Mouse (Mus musculus): ENCODE measurements around the gene Dpf2. TPM values are rescaled to one million over a fixed set of nuclear protein-coding genes. Genes with fewer than 3 reads are reported as not detected.

The Dpf2 gene
- polyA plus RNA-seq, 1 experiment from 2014 or later: 246 TPM

- Histone ChIP-seq H3K27ac (peak overlapping the region; percentile 91), H3K4me3 (peak overlapping the region; percentile 48), H3K4me1 (peaks cover 94% of the 10 kb centered on the region), H3K27me3 (ENCODE audit: poor library complexity, severe bottlenecking) (no peaks in the 10 kb centered on the region), H3K9me3 (no peaks in the 10 kb centered on the region), H3K36me3 (replicated peaks) (peaks cover 16% of the 10 kb centered on the region)
- 36% methylated on average over 4 of the region's 4 CpGs for WGBS
- DNase-seq (ENCODE audit: extremely low spot score, low spot score): no peak
These were observed 65.5 kb downstream of the Dpf2 start for GRCm38 (mm10) chr19:5847306-5847796.

DNA sequence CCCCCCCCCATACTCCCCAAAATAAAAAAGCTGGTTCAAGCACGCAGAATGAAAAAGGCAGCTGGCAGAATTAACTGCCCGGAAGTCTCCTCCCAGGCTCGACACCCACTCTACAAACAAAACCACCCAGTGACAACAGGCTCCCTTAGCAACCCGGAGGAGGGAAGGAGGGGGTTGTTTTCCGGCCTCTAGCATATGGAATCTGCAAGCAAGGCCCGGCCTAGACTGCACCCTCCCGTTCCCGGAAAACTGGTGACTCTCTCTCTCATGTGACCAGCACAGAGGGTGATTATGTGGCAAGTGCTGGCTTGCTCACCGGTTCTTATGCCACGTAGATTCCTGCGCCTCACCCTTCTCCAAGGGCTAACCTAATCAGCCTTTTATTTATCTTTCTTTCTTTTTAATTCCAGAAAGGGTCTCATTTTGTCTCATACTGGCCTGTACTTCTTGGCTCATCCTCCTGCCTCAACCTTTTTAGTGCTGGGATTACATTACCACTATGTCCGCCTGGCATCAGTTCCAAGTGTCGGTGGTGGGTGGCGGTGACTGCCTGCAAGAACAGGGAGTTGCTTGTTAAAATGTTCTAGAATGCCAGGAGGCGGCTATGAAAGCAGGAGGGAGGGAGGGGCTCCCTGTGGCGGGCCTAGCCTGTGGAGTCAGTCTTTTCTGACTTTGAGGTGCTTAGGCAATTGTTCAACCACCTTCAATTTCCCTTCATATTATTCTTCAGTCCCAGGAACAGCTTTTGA, 66.1 kb downstream of the Dpf2 start:
- Histone ChIP-seq H3K36me3 (replicated peaks) (peaks cover 10% of the 10 kb centered on the region), H3K27me3 (ENCODE audit: poor library complexity, severe bottlenecking) (no peaks in the 10 kb centered on the region), H3K9me3 (no peaks in the 10 kb centered on the region), H3K4me3 (peak overlapping the region; percentile 48), H3K4me1 (peaks cover 95% of the 10 kb centered on the region), H3K27ac (peak overlapping the region; percentile 91)
- DNase-seq (ENCODE audit: extremely low spot score, low spot score): peak; percentile 87
- 4% methylated on average over 16 of the region's 16 CpGs for WGBS

Other genes with a start within 250 kb of the Dpf2 start
- gene Sipa1, start 249.3 kb downstream of the Dpf2 start, polyA plus RNA-seq (2016; fragmentation: Nextera tagmentation; extraction: Ambion mirVana): 20.9 and 21.1 TPM in 2 replicates
- gene Map3k11, start 224.3 kb downstream of the Dpf2 start, polyA plus RNA-seq (2016; fragmentation: Nextera tagmentation; extraction: Ambion mirVana): 26.3 and 30.1 TPM in 2 replicates
- 26.8 and 27.1 TPM in 2 replicates for gene Pcnx3, start 224.1 kb downstream of the Dpf2 start, polyA plus RNA-seq (2016; fragmentation: Nextera tagmentation; extraction: Ambion mirVana)
- 0.19 TPM in 1 of 2 replicates, not detected in the other for gene Kcnk7, start 208.6 kb downstream of the Dpf2 start, polyA plus RNA-seq (2016; fragmentation: Nextera tagmentation; extraction: Ambion mirVana)
- 6.6 and 8.4 TPM in 2 replicates for gene Ehbp1l1, start 186.7 kb downstream of the Dpf2 start, polyA plus RNA-seq (2016; fragmentation: Nextera tagmentation; extraction: Ambion mirVana)
- 120 and 127 TPM in 2 replicates for gene Fam89b, start 183.4 kb downstream of the Dpf2 start, polyA plus RNA-seq (2016; fragmentation: Nextera tagmentation; extraction: Ambion mirVana)
- 2.6 and 4.9 TPM in 2 replicates for gene Ltbp3, start 172.1 kb downstream of the Dpf2 start, polyA plus RNA-seq (2016; fragmentation: Nextera tagmentation; extraction: Ambion mirVana)
- gene Scyl1, start 141.6 kb downstream of the Dpf2 start, polyA plus RNA-seq (2016; fragmentation: Nextera tagmentation; extraction: Ambion mirVana): 63.4 and 64.6 TPM in 2 replicates
- gene Frmd8, start 37.7 kb downstream of the Dpf2 start, polyA plus RNA-seq (2016; fragmentation: Nextera tagmentation; extraction: Ambion mirVana): 36.9 and 40.6 TPM in 2 replicates
- 1.5 and 2.0 TPM in 2 replicates for gene Slc25a45, start 35.2 kb downstream of the Dpf2 start, polyA plus RNA-seq (2016; fragmentation: Nextera tagmentation; extraction: Ambion mirVana)
- gene Tigd3, start 18.9 kb downstream of the Dpf2 start, polyA plus RNA-seq (2016; fragmentation: Nextera tagmentation; extraction: Ambion mirVana): 9.0 and 9.1 TPM in 2 replicates
- 1.1 and 1.5 TPM in 2 replicates for gene Cdc42ep2, start 11.8 kb upstream of the Dpf2 start, polyA plus RNA-seq (2016; fragmentation: Nextera tagmentation; extraction: Ambion mirVana)
- 122 and 126 TPM in 2 replicates for gene Pola2, start 51.2 kb upstream of the Dpf2 start, polyA plus RNA-seq (2016; fragmentation: Nextera tagmentation; extraction: Ambion mirVana)
- not detected in 2 replicates for gene Slc22a20, start 73.1 kb upstream of the Dpf2 start, polyA plus RNA-seq (2016; fragmentation: Nextera tagmentation; extraction: Ambion mirVana)
- gene Capn1, start 102.9 kb upstream of the Dpf2 start, polyA plus RNA-seq (2016; fragmentation: Nextera tagmentation; extraction: Ambion mirVana): 2.5 and 3.0 TPM in 2 replicates
- gene Syvn1, start 133.6 kb upstream of the Dpf2 start, polyA plus RNA-seq (2016; fragmentation: Nextera tagmentation; extraction: Ambion mirVana): 30.8 and 32.2 TPM in 2 replicates
- gene Mrpl49, start 144.8 kb upstream of the Dpf2 start, polyA plus RNA-seq (2016; fragmentation: Nextera tagmentation; extraction: Ambion mirVana): 89.4 and 92.1 TPM in 2 replicates
- gene Fau, start 144.8 kb upstream of the Dpf2 start, polyA plus RNA-seq (2016; fragmentation: Nextera tagmentation; extraction: Ambion mirVana): 829 and 865 TPM in 2 replicates
- gene Znhit2, start 148.2 kb upstream of the Dpf2 start, polyA plus RNA-seq (2016; fragmentation: Nextera tagmentation; extraction: Ambion mirVana): 35.1 and 38.7 TPM in 2 replicates
- gene Tm7sf2, start 155.4 kb upstream of the Dpf2 start, polyA plus RNA-seq (2016; fragmentation: Nextera tagmentation; extraction: Ambion mirVana): 31.0 and 32.2 TPM in 2 replicates
- 65.2 and 68.2 TPM in 2 replicates for gene Vps51, start 164.2 kb upstream of the Dpf2 start, polyA plus RNA-seq (2016; fragmentation: Nextera tagmentation; extraction: Ambion mirVana)
- not detected in 2 replicates for gene Tmem262, start 167.0 kb upstream of the Dpf2 start, polyA plus RNA-seq (2016; fragmentation: Nextera tagmentation; extraction: Ambion mirVana)
- 1.7 and 3.1 TPM in 2 replicates for gene Gm28374, start 169.2 kb upstream of the Dpf2 start, polyA plus RNA-seq (2016; fragmentation: Nextera tagmentation; extraction: Ambion mirVana)
- gene Zfpl1, start 171.9 kb upstream of the Dpf2 start, polyA plus RNA-seq (2016; fragmentation: Nextera tagmentation; extraction: Ambion mirVana): 74.0 and 78.0 TPM in 2 replicates
- gene Cdca5, start 172.0 kb upstream of the Dpf2 start, polyA plus RNA-seq (2016; fragmentation: Nextera tagmentation; extraction: Ambion mirVana): 78.9 and 85.4 TPM in 2 replicates
- 1.0 and 1.5 TPM in 2 replicates for gene AC131692.1, start 181.4 kb upstream of the Dpf2 start, polyA plus RNA-seq (2016; fragmentation: Nextera tagmentation; extraction: Ambion mirVana)
- 0.82 and 0.88 TPM in 2 replicates for gene Naaladl1, start 192.8 kb upstream of the Dpf2 start, polyA plus RNA-seq (2016; fragmentation: Nextera tagmentation; extraction: Ambion mirVana)
- gene Sac3d1, start 205.6 kb upstream of the Dpf2 start, polyA plus RNA-seq (2016; fragmentation: Nextera tagmentation; extraction: Ambion mirVana): 64.2 and 64.6 TPM in 2 replicates
- gene Snx15, start 215.3 kb upstream of the Dpf2 start, polyA plus RNA-seq (2016; fragmentation: Nextera tagmentation; extraction: Ambion mirVana): 24.1 and 25.6 TPM in 2 replicates
- gene Batf2, start 228.0 kb upstream of the Dpf2 start, polyA plus RNA-seq (2016; fragmentation: Nextera tagmentation; extraction: Ambion mirVana): not detected in 2 replicates
- 112 and 113 TPM in 2 replicates for gene Arl2, start 228.5 kb upstream of the Dpf2 start, polyA plus RNA-seq (2016; fragmentation: Nextera tagmentation; extraction: Ambion mirVana)